Mouse (Mus musculus) liver, postnatal 0 days (tissue): ENCODE data around the gene Astn2.

ENCODE experiments used
- CTCF ChIP-seq: sonication (generic); IDR thresholded peaks from 2 replicates; pipeline ENCODE4 v1.5.1; 2016; ENCODE audit warnings: antibody characterized with exemption, low read depth
- EP300 ChIP-seq: IDR thresholded peaks from 2 replicates; pipeline ENCODE4 v1.6.1; 2016; ENCODE audit warnings: antibody characterized with exemption, low read depth, mild to moderate bottlenecking

DNA sequence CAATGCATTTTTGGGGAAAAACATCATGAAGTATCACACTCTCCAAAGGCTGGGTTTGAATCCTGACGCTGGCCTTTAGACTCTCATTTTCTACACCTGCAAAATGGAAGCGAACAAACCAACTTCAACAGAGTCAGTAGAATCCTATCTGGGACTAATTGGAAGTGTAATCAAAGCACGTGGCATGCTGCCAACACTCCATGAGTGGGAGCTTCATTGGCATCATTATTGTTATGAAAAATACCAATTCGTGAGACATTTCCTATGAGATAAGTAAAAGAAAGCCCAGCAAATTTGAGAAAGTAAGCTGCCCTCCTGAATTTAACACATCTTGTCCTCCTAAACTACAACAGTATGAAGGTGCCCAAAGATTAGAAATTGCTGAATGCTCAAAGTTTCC lies 955.2 kb downstream of the Astn2 start:
- TF ChIP-seq EP300 (no peak), CTCF (no peak)
